ENCODE assay signal across 12 mouse cellular contexts in the genomic region with DNA sequence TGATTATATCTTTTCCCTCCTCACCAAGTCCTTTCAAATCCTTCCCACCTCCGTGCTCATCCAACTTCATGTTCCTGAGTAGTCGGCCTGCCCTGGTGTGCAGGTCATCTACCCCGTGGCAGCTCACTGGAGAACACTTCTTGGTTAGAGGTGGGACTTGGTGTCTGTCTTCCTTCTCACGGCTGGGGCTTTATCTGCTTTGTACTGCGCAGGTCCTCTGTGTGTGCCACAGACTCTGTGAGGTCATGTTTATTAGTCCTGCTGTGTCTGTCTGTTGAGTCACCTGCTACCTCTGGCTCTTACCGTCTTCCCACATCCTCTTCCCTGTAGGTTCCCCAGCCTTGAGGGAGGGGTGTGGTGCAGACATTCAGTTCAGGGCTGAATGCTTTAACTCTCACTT. TPM values are rescaled to one million over a fixed set of nuclear protein-coding genes. Genes with fewer than 3 reads are reported as not detected.
DNase-seq lines count a peak whose midpoint lies in the region.
"Had no signal": no experiment of that assay in that cellular context is flagged by ENCODE, and none has a peak within 500 bp of the region (broad histone marks: within the 10 kb centered on the region; RNA-seq: fewer than 3 reads in every experiment).

No protein-coding gene starts in this region.

- 89% methylated on average over 6 of the region's 6 CpGs for WGBS in limb, embryonic 10.5 days

- H3K27me3 ChIP-seq in limb, embryonic 10.5 days (ENCODE audit: low read depth, poor library complexity, severe bottlenecking), result no peaks in the 10 kb centered on the region
- H3K27me3 ChIP-seq: embryonic facial prominence, embryonic 13.5 days had no signal

- no peaks in the 10 kb centered on the region; the same call in 1 of the 2 replicates for H3K9me3 ChIP-seq in limb, embryonic 10.5 days (replicated peaks)
- H3K9me3 ChIP-seq: embryonic facial prominence, embryonic 13.5 days had no signal

- H3K36me3 ChIP-seq in limb, embryonic 10.5 days, result peaks cover 7% of the 10 kb centered on the region; the same call in 1 of the 2 replicates

- no peaks in the 10 kb centered on the region for H3K4me1 ChIP-seq in limb, embryonic 10.5 days
- H3K4me1 ChIP-seq: embryonic facial prominence, embryonic 13.5 days had no signal

- H3K4me3 ChIP-seq in limb, embryonic 10.5 days, result no peak overlapping the region
- H3K4me3 ChIP-seq: embryonic facial prominence, embryonic 13.5 days; layer of hippocampus, adult 2 months; myocyte had no signal

- H3K27ac ChIP-seq in limb, embryonic 10.5 days, result no peak overlapping the region
- H3K27ac ChIP-seq: embryonic facial prominence, embryonic 13.5 days; layer of hippocampus, adult 2 months had no signal

- peak; percentile 61 for DNase-seq in 416B (ENCODE audit: low read depth)
- peak; percentile 17 for DNase-seq in ES-CJ7 (ENCODE audit: low read depth, low spot score)
- peak; percentile 61 to 65 for DNase-seq in cerebellum, postnatal 25 days
- DNase-seq in kidney, postnatal 36 days, result peak; percentile 39 to 42
- no peak for DNase-seq in frontal cortex, postnatal 25 days (ENCODE audit: low spot score in 2 of 2)
- DNase-seq in limb, embryonic 10.5 days (ENCODE audit: low spot score), result no peak
- no peak for DNase-seq in urinary bladder, postnatal 25 days (ENCODE audit: low spot score)
- DNase-seq: heart, postnatal 10 days; thymus, postnatal 25 days had no signal

RNA-seq across cellular contexts. Expression of gene Plcl2, which starts 36.1 kb away (rescaled TPM):
- polyA plus RNA-seq in limb, embryonic 10.5 days (2016; fragmentation: Nextera tagmentation; extraction: Ambion mirVana), result 5.0 and 6.4 TPM in 2 replicates

Comparison
In these comparisons a context has a peak if more than half of its experiments do, and no peak if none do; other contexts are left out.
1. DNase-seq: peak in 416B (single experiment), ES-CJ7 (single experiment), cerebellum, postnatal 25 days (2 of 2) and kidney, postnatal 36 days (2 of 2); none in frontal cortex, postnatal 25 days (0 of 2), limb, embryonic 10.5 days (single experiment) and urinary bladder, postnatal 25 days (single experiment).